Mouse (Mus musculus) embryonic facial prominence, embryonic 15.5 days (tissue): ENCODE results near the gene Krtap5-4. TPM values are rescaled to one million over a fixed set of nuclear protein-coding genes. Genes with fewer than 3 reads are reported as not detected.
"Not testable (repeated sequence)": the region's sequence is repeated elsewhere in the genome, so short reads cannot be mapped to it uniquely, and the experiment has no call there.

ENCODE experiments used
- ATAC-seq: fragments of 200-750 bp; cut with Nextera tagmentation; 2 replicates; pipeline ENCODE4 v1.8.0; 2017; ENCODE audit warnings: low read depth, moderate TSS enrichment; ENCODE audit not compliant: insufficient number of reproducible peaks, low FRiP score, low TSS enrichment
- H3K27ac ChIP-seq: fragments of 300-500 bp; sonication (generic); replicated peaks from 2 replicates; pipeline ENCODE4 v1.5.1; 2015; ENCODE audit warnings: mild to moderate bottlenecking, inconsistent platforms
- H3K27me3 ChIP-seq: fragments of 300-500 bp; sonication (generic); 2 replicates; pipeline ENCODE4 v1.6.1; 2015; ENCODE audit warnings: inconsistent platforms
- H3K36me3 ChIP-seq: fragments of 300-500 bp; sonication (generic); 2 replicates; pipeline ENCODE4 v1.6.1; 2015; ENCODE audit warnings: mild to moderate bottlenecking, inconsistent platforms
- H3K4me1 ChIP-seq: fragments of 300-500 bp; sonication (generic); 2 replicates; pipeline ENCODE4 v1.6.1; 2015; ENCODE audit warnings: inconsistent platforms
- H3K4me2 ChIP-seq: fragments of 300-500 bp; sonication (generic); replicated peaks from 2 replicates; pipeline ENCODE4 v1.6.1; 2015; ENCODE audit warnings: mild to moderate bottlenecking, inconsistent platforms
- H3K4me3 ChIP-seq: fragments of 300-500 bp; sonication (generic); replicated peaks from 2 replicates; pipeline ENCODE4 v1.5.1; 2015; ENCODE audit warnings: mild to moderate bottlenecking, inconsistent platforms
- H3K9ac ChIP-seq: fragments of 300-500 bp; sonication (generic); 2 replicates; pipeline ENCODE4 v1.6.1; 2015; ENCODE audit warnings: inconsistent platforms
- H3K9me3 ChIP-seq: fragments of 300-500 bp; sonication (generic); replicated peaks from 2 replicates; pipeline ENCODE4 v1.6.1; 2016; ENCODE audit warnings: inconsistent platforms
- WGBS: fragments of 180-500 bp; shearing (Covaris S2); methylation state at CpG from one replicate; pipeline ENCODE4 v1.1.7; 2015; 5-methylcytosine and 5-hydroxymethylcytosine counted together
- polyA plus RNA-seq: library from polyadenylated mRNA; unstranded; fragments of >200 nt; fragmentation: Nextera tagmentation; extraction: Ambion mirVana; gene quantifications from 2 replicates; pipeline ENCODE4 v1.2.1, GENCODE M21; 2015

Krtap5-4 gene
- polyA plus RNA-seq, 1 experiment from 2014 or later: 0.21 TPM

- H3K4me2 ChIP-seq: no peak overlapping the region
- ATAC-seq: no peak
- H3K27me3 ChIP-seq: no peaks in the 10 kb centered on the region
- H3K4me1 ChIP-seq: peaks cover 5% of the 10 kb centered on the region; the same call in 1 of the 2 replicates
- H3K36me3 ChIP-seq: no peaks in the 10 kb centered on the region
- no peak overlapping the region for H3K4me3 ChIP-seq
- 78% methylated on average over 12 of the region's 12 CpGs for WGBS
- H3K27ac ChIP-seq: no peak overlapping the region; the same call in 1 of the 2 replicates
- H3K9me3 ChIP-seq: no peaks in the 10 kb centered on the region
- no peak overlapping the region for H3K9ac ChIP-seq
Observed at GRCm38 (mm10) chr7:142323396-142324117, 20.2 kb downstream of the Krtap5-4 start.

GRCm38 (mm10) chr7:142326714-142327445 lies 23.5 kb downstream of the Krtap5-4 start:
- no peaks in the 10 kb centered on the region for H3K9me3 ChIP-seq
- H3K36me3 ChIP-seq: no peaks in the 10 kb centered on the region
- no peak overlapping the region for H3K9ac ChIP-seq
- H3K27ac ChIP-seq: 0 out of 2 replicates have a peak overlapping the region, but pooled peaks have one; percentile 7
- H3K27me3 ChIP-seq: no peaks in the 10 kb centered on the region
- 42% methylated on average over 9 of the region's 9 CpGs for WGBS
- no peaks in the 10 kb centered on the region for H3K4me1 ChIP-seq
- no peak overlapping the region for H3K4me3 ChIP-seq
- no peak for ATAC-seq
- no peak overlapping the region for H3K4me2 ChIP-seq

DNA sequence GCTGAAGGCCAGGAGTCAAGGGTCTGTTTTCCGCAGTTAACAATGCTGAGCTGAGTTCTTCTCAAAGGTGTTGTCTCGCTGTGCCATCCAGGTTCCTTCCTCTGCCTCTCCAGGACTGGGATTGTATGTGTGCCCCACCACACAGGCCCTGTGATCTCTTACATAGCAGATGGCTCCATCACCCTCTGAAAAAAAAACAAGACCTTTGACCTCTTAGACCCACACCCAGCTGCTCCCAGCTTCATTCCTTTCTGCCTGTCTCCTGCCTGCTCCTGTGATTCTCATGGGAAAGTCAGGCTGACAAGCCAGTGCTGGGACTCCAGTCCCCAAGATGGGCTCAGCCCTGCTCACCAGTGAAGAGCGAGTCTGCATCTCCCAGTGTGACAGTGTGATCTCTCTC lies 25.2 kb downstream of the Krtap5-4 start:
- Histone ChIP-seq H3K4me2 (no peak overlapping the region), H3K36me3 (no peaks in the 10 kb centered on the region), H3K9ac (no peak overlapping the region), H3K4me1 (no peaks in the 10 kb centered on the region), H3K9me3 (no peaks in the 10 kb centered on the region), H3K27ac (no peak overlapping the region), H3K4me3 (no peak overlapping the region), H3K27me3 (no peaks in the 10 kb centered on the region)
- WGBS: 58% methylated on average over 3 of the region's 3 CpGs
- no peak for ATAC-seq

DNA sequence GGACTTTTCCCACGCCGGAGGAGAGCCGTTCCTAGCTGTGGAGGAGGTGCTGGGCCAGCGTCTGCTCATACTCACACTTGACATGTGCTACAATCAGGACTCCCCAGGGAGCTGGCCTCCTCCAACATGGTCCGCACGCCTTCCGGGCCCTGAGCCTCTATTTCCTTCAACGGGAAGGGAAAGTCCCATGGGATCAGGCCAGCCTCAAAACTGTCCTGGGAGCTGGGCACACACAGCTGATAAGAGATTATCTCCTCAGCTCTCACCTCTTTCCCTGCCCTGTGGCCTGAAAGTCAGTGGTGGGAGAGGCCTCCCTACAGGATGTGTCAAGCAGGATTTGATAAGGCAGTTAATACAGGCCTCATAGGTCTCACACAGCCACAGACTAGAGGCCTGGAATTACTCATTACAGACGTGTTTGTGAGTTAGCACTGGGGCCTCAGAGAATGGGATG lies 26.9 kb downstream of the Krtap5-4 start:
- Histone ChIP-seq H3K4me1 (0 out of 2 replicates have a peak, but pooled peaks cover 5% of the 10 kb centered on the region), H3K36me3 (no peaks in the 10 kb centered on the region), H3K9me3 (no peaks in the 10 kb centered on the region), H3K27ac (no peak overlapping the region), H3K4me2 (no peak overlapping the region), H3K27me3 (no peaks in the 10 kb centered on the region), H3K4me3 (no peak overlapping the region), H3K9ac (no peak overlapping the region)
- no peak for ATAC-seq
- 72% methylated on average over 9 of the region's 9 CpGs for WGBS

DNA sequence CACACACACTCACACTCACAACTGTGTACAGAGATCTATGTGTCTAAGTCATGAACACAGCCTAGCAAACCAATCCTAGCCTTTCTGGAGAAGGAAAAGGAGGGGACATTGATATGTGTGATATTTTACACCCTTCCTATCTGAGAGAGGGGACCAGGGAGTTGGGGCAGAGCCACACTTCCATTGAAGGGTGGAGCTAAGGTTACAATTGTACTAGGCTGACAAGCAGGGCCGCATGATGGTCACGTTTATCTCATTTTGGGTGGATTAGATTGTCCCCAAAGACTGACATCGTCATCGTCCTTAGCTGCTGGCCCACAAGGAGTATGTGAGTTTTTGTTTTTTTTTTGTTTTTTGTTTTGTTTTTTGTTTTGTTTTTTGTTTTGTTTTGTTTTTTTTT lies 27.9 kb downstream of the Krtap5-4 start:
- Histone ChIP-seq H3K9me3 (no peaks in the 10 kb centered on the region), H3K27ac (no peak overlapping the region), H3K4me2 (no peak overlapping the region), H3K9ac (no peak overlapping the region), H3K4me3 (no peak overlapping the region), H3K4me1 (0 out of 2 replicates have a peak, but pooled peaks cover 5% of the 10 kb centered on the region), H3K27me3 (no peaks in the 10 kb centered on the region), H3K36me3 (no peaks in the 10 kb centered on the region)
- WGBS: 85% methylated on average over 4 of the region's 4 CpGs
- ATAC-seq: no peak

DNA sequence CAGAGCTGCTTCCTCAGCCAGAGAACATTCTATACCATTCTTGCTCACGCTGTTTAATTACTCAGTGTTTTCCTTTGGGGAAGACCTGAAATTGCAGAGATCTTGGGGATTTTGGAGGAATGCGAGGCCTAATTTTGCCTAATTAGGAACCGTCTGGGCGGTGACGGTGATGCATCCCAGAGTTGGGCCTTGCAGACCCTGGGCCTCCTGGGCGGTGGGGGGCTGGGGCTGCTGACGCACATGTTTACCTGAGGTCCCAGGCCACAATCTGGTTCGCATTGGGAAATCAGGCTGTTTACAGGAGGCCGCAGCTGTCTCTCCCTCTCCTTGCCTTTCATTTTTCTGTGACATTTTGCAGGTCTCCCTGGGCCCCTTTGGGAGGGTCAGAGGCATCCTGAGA lies 29.4 kb downstream of the Krtap5-4 start:
- not testable (repeated sequence) for H3K4me2 ChIP-seq, H3K4me1 ChIP-seq, H3K36me3 ChIP-seq, H3K27me3 ChIP-seq, H3K9ac ChIP-seq, H3K4me3 ChIP-seq, H3K9me3 ChIP-seq
- H3K27ac ChIP-seq: peak overlapping the region; percentile 63; the same call in 1 of the 2 replicates
- peak; percentile 53 for ATAC-seq
- whole genome bisulfite sequencing: 40% methylated on average over 5 of the region's 9 CpGs

GRCm38 (mm10) chr7:142334246-142334645 lies 30.9 kb downstream of the Krtap5-4 start:
- peak; percentile 59; the same call in 1 of the 2 replicates for ATAC-seq
- Histone ChIP-seq H3K27me3 (no peaks in the 10 kb centered on the region), H3K4me3 (no peak overlapping the region), H3K9me3 (no peaks in the 10 kb centered on the region), H3K4me2 (no peak overlapping the region), H3K36me3 (no peaks in the 10 kb centered on the region), H3K9ac (no peak overlapping the region), H3K27ac (no peak overlapping the region), H3K4me1 (0 out of 2 replicates have a peak, but pooled peaks cover 5% of the 10 kb centered on the region)
- 1% methylated on average over 3 of the region's 3 CpGs for WGBS

DNA sequence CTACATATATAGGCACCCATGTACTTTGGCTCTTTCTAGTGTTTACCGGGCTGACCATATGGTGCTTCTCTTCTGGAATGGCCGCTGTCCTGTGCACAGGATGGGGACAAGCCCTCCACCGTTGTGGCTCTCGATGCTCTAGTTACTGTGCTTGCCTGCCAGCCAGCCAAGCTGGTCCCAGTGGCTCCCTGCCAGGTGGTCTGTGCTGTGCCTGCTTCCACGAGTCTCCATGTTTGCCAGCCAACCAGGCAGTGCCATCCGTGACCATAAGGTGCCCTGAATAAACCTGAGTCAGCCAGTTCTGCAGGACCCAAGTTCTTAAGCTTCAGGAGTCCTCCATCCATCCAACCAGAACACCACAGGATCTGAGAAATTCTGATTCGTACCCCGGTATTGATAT lies 31.8 kb downstream of the Krtap5-4 start:
- Histone ChIP-seq H3K9me3 (no peaks in the 10 kb centered on the region), H3K36me3 (no peaks in the 10 kb centered on the region), H3K4me2 (no peak overlapping the region), H3K4me1 (0 out of 2 replicates have a peak, but pooled peaks cover 5% of the 10 kb centered on the region), H3K27me3 (no peaks in the 10 kb centered on the region), H3K27ac (no peak overlapping the region), H3K9ac (no peak overlapping the region), H3K4me3 (no peak overlapping the region)
- 84% methylated on average over 8 of the region's 8 CpGs for WGBS
- ATAC-seq: no peak

- peaks cover 9% of the 10 kb centered on the region for H3K4me1 ChIP-seq
- WGBS: 44% methylated on average over 10 of the region's 10 CpGs
- H3K9ac ChIP-seq: no peak overlapping the region
- H3K27me3 ChIP-seq: no peaks in the 10 kb centered on the region
- no peaks in the 10 kb centered on the region for H3K36me3 ChIP-seq
- ATAC-seq: no peak
- no peak overlapping the region for H3K4me3 ChIP-seq
- H3K4me2 ChIP-seq: no peak overlapping the region
- no peaks in the 10 kb centered on the region for H3K9me3 ChIP-seq
- peak overlapping the region; percentile 63 for H3K27ac ChIP-seq
Observed at GRCm38 (mm10) chr7:142340269-142340970, 37.1 kb downstream of the Krtap5-4 start.

GRCm38 (mm10) chr7:142341564-142342246 lies 38.4 kb downstream of the Krtap5-4 start:
- Histone ChIP-seq H3K36me3 (no peaks in the 10 kb centered on the region), H3K9me3 (no peaks in the 10 kb centered on the region), H3K27ac (peak overlapping the region; percentile 68), H3K9ac (no peak overlapping the region), H3K27me3 (no peaks in the 10 kb centered on the region), H3K4me3 (no peak overlapping the region), H3K4me1 (peaks cover 9% of the 10 kb centered on the region), H3K4me2 (0 out of 2 replicates have a peak overlapping the region, but pooled peaks have one; percentile 0)
- WGBS: 62% methylated on average over 10 of the region's 10 CpGs
- ATAC-seq: peak; percentile 58
